Mouse (Mus musculus) heart, postnatal 0 days (tissue): Measurements from ENCODE around the gene Wfdc3. TPM values are rescaled to one million over a fixed set of nuclear protein-coding genes. Genes with fewer than 3 reads are reported as not detected.

Source experiments
- ATAC-seq: fragments of 200-750 bp; cut with Nextera tagmentation; 2 replicates; pipeline ENCODE4 v1.8.0; 2017; ENCODE audit warnings: low read depth, moderate number of reproducible peaks, moderate library complexity; ENCODE audit not compliant: insufficient read depth
- DNase-seq: peaks from one replicate; pipeline ENCODE4 v3.0.0-alpha.2; 2016; ENCODE audit warnings: low spot score
- H3K27ac ChIP-seq: fragments of 300-500 bp; sonication (generic); 2 replicates; pipeline ENCODE4 v1.5.1; 2014; ENCODE audit warnings: low read depth, mild to moderate bottlenecking
- H3K27me3 ChIP-seq: fragments of 300-500 bp; sonication (generic); 2 replicates; pipeline ENCODE4 v1.6.1; 2014; ENCODE audit warnings: low read length, mixed read lengths; ENCODE audit not compliant: control insufficient read depth, insufficient read depth
- H3K36me3 ChIP-seq: fragments of 300-500 bp; sonication (generic); replicated peaks from 2 replicates; pipeline ENCODE4 v1.6.1; 2014; ENCODE audit warnings: low read length, mixed read lengths; ENCODE audit not compliant: control insufficient read depth, insufficient read depth
- H3K4me1 ChIP-seq: fragments of 300-500 bp; sonication (generic); 2 replicates; pipeline ENCODE4 v1.6.1; 2014; ENCODE audit warnings: antibody characterized with exemption; ENCODE audit not compliant: control insufficient read depth, insufficient read depth
- H3K4me2 ChIP-seq: fragments of 300-500 bp; sonication (generic); 2 replicates; pipeline ENCODE4 v1.6.1; 2014; ENCODE audit warnings: low read depth, mild to moderate bottlenecking, low read length, moderate library complexity
- H3K4me3 ChIP-seq: fragments of 300-500 bp; sonication (generic); 2 replicates; pipeline ENCODE4 v1.5.1; 2014; ENCODE audit warnings: low read depth, low read length
- H3K9ac ChIP-seq: fragments of 300-500 bp; sonication (generic); replicated peaks from 2 replicates; pipeline ENCODE4 v1.6.1; 2014; ENCODE audit warnings: low read depth, low read length, mixed read lengths
- H3K9me3 ChIP-seq: fragments of 300-500 bp; sonication (generic); replicated peaks from 2 replicates; pipeline ENCODE4 v1.6.1; 2016; ENCODE audit warnings: low read length; ENCODE audit not compliant: control insufficient read depth
- CTCF ChIP-seq: IDR thresholded peaks from 2 replicates; pipeline ENCODE4 v1.5.1; 2016; ENCODE audit warnings: antibody characterized with exemption, control low read depth, low read depth
- EP300 ChIP-seq: IDR thresholded peaks from 2 replicates; pipeline ENCODE4 v1.6.1; 2016; ENCODE audit warnings: antibody characterized with exemption, low read depth
- WGBS: fragments of 180-500 bp; shearing (Covaris S2); extraction: QIAGEN DNeasy Blood & Tissue Kit; methylation state at CpG from one replicate; pipeline ENCODE4 v1.1.7; 2014; 5-methylcytosine and 5-hydroxymethylcytosine counted together
- polyA plus RNA-seq: library from polyadenylated mRNA; unstranded; fragments of >200 nt; fragmentation: Nextera tagmentation; extraction: Ambion mirVana; gene quantifications from 2 replicates; pipeline ENCODE4 v1.2.1, GENCODE M21; 2015
- total RNA-seq: library from RNA; depleted of rRNA; stranded (reverse); fragments of >200 nt; gene quantifications from 2 replicates; pipeline ENCODE4 v1.2.3, GENCODE M21; 2014; ENCODE audit warnings: low replicate concordance

Wfdc3 gene
- total and polyA plus RNA-seq, 2 experiments from 2014 or later, result 0.46 TPM; not detected in 1

- no peak for TF ChIP-seq EP300
- no peak for TF ChIP-seq CTCF
- no peak overlapping the region for H3K27ac ChIP-seq
- H3K9ac ChIP-seq, result no peak overlapping the region
- no peak overlapping the region for H3K4me2 ChIP-seq
- peaks cover 59% of the 10 kb centered on the region for H3K36me3 ChIP-seq
- DNase-seq (no peak), ATAC-seq (no peak)
- H3K9me3 ChIP-seq, result no peaks in the 10 kb centered on the region
- H3K27me3 ChIP-seq, result no peaks in the 10 kb centered on the region
- peaks cover 12% of the 10 kb centered on the region for H3K4me1 ChIP-seq
- 86% methylated on average over 18 of the region's 18 CpGs for WGBS
- no peak overlapping the region for H3K4me3 ChIP-seq
Observed at GRCm38 (mm10) chr2:164791841-164792261, 46.1 kb upstream of the Wfdc3 start.

GRCm38 (mm10) chr2:164790451-164790850 is 44.7 kb upstream of the Wfdc3 start:
- no peak for TF ChIP-seq CTCF
- no peak for TF ChIP-seq EP300
- 59% methylated on average over 4 of the region's 4 CpGs for WGBS
- Histone ChIP-seq H3K36me3 (peaks cover 47% of the 10 kb centered on the region), H3K4me2 (no peak overlapping the region), H3K9ac (no peak overlapping the region), H3K27me3 (no peaks in the 10 kb centered on the region), H3K4me3 (no peak overlapping the region), H3K4me1 (peaks cover 17% of the 10 kb centered on the region), H3K27ac (no peak overlapping the region), H3K9me3 (no peaks in the 10 kb centered on the region)
- DNase-seq (no peak), ATAC-seq (no peak)

- no peak overlapping the region for H3K4me2 ChIP-seq
- H3K4me1 ChIP-seq, result peaks cover 22% of the 10 kb centered on the region
- WGBS, result 60% methylated on average over 4 of the region's 4 CpGs
- H3K4me3 ChIP-seq, result no peak overlapping the region
- H3K27ac ChIP-seq, result no peak overlapping the region
- TF ChIP-seq CTCF (no peak), EP300 (no peak)
- H3K9ac ChIP-seq, result no peak overlapping the region
- ATAC-seq, result no peak
- no peaks in the 10 kb centered on the region for H3K27me3 ChIP-seq
- H3K36me3 ChIP-seq, result peaks cover 38% of the 10 kb centered on the region
- DNase-seq, result no peak
- H3K9me3 ChIP-seq, result no peaks in the 10 kb centered on the region
Observed at GRCm38 (mm10) chr2:164788411-164788810, 42.7 kb upstream of the Wfdc3 start.

GRCm38 (mm10) chr2:164787779-164788178 is 42.0 kb upstream of the Wfdc3 start:
- Histone ChIP-seq H3K36me3 (peaks cover 35% of the 10 kb centered on the region), H3K27ac (no peak overlapping the region), H3K27me3 (no peaks in the 10 kb centered on the region), H3K4me1 (peaks cover 20% of the 10 kb centered on the region), H3K9ac (no peak overlapping the region), H3K9me3 (no peaks in the 10 kb centered on the region), H3K4me2 (0 out of 2 replicates have a peak overlapping the region, but pooled peaks have one; percentile 86), H3K4me3 (no peak overlapping the region)
- no peak for DNase-seq
- no peak for TF ChIP-seq CTCF
- no peak for TF ChIP-seq EP300
- no peak for ATAC-seq
- 82% methylated on average over 10 of the region's 10 CpGs for WGBS

- Histone ChIP-seq H3K9ac (peak overlapping the region; percentile 77), H3K4me3 (peak overlapping the region; percentile 76), H3K36me3 (peaks cover 27% of the 10 kb centered on the region), H3K27ac (peak overlapping the region; percentile 89), H3K4me1 (peaks cover 20% of the 10 kb centered on the region), H3K9me3 (no peaks in the 10 kb centered on the region), H3K4me2 (peak overlapping the region; percentile 86), H3K27me3 (no peaks in the 10 kb centered on the region)
- TF ChIP-seq CTCF, result no peak
- ATAC-seq (no peak), DNase-seq (no peak)
- 68% methylated on average over 3 of the region's 3 CpGs for WGBS
Observed at GRCm38 (mm10) chr2:164787032-164787431, 41.3 kb upstream of the Wfdc3 start.

GRCm38 (mm10) chr2:164786388-164786885 is 40.7 kb upstream of the Wfdc3 start:
- Histone ChIP-seq H3K4me1 (peaks cover 20% of the 10 kb centered on the region), H3K4me2 (peak overlapping the region; percentile 86), H3K9me3 (no peaks in the 10 kb centered on the region), H3K9ac (peak overlapping the region; percentile 77), H3K4me3 (peak overlapping the region; percentile 76), H3K27me3 (no peaks in the 10 kb centered on the region), H3K27ac (peak overlapping the region; percentile 89), H3K36me3 (peaks cover 21% of the 10 kb centered on the region)
- ATAC-seq (peak; percentile 12; the same call in 1 of the 2 replicates), DNase-seq (peak; percentile 43)
- 4% methylated on average over 15 of the region's 15 CpGs for WGBS
- no peak for TF ChIP-seq CTCF
- TF ChIP-seq EP300, result no peak
